Mouse (Mus musculus) heart, adult 11 months (tissue): Measurements from ENCODE around the gene Fryl.

ENCODE experiments used
- DNase-seq: peaks from one replicate; pipeline ENCODE4 v3.0.0; 2022

The Fryl gene

DNA sequence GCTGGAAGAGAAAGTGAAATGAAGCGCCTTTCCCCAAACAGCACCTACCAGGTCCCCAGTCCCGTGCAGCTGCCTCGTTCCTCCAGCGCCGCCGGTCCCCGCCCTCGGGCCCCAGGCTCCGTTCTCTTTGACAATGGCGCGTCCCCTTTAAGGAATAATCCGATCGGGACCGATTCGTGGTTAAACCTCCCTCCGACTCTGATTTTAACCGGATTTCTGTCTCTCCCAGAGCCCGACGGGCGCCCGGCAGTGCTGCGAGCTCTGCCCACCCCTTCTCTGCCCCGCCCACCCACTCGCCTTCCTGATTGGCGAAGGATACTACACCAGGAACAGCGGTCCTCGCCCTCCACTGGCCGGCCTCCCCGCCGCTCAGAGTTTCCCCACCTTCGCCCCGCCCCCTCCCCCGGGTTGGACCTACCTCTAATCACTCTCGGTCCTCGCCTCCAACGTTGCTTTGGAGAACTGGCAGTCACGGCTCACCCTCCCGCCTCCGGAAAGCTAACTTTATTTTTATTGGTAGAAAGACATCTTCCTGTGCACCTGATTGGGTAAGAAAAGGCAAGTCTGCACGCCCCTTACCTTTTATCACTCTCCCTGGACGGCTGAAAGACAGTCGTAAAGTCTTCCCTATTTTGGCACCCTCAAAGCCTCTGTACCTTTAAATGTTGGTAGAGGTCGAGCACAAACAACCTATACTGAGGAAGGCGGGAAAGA is at the start of gene Fryl:
Gene Fryl (minus strand): TSS at position 268 of the 714 bp plus-strand sequence.
- DNase-seq = peak; percentile 100

DNA sequence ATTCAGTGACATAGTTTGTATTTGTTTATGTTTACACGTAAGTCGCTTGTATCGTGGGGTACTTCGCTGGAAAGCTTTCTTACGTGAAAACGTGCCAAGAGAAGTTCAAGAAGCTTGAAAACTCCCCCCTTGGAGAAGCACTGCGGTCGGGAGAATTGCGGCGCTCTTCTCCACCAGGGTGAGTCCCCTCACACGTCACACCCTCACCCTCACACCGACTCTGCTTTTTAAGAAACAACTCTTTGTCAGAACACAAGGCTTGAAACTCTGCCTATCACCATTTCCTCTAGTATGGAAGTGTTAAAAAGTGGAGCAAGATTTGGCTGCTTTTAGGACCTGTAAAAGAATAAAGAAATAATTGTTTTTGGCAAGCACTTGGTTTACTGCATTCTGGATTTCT is 48.1 kb upstream of the Fryl start:
- DNase-seq = peak; percentile 48

DNA sequence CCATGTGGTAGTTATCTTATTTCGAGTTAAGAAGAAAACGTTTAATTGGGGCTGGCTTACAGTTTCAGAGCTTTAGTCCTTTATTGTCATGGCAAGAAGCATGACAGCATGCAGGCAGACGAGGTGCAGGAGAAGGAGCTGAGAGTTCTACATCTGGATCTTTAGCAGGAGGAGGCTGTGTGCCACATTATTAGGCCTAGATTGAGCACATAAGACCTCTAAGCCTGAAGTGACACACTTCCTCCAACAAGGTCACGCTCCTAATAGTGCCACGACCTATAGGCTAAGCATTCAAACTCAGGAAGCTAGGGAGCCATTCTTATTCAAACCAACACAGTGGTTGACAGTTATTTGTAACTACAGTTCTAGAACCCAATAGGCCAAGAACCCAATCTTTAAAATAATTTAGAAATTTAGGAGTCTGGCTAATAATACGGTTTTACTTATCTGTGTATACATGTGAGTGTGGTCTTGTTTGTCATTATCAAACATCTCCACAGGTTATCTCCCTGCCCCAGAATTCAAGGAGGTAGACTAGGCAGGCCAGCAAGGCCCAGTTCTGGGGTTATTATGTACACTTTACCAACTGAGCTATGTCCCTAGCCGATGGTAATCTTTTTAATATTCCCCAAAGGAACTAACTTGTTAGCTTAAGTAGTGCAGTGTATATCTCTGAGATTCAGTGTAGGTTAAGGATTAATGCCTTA is 45.3 kb upstream of the Fryl start:
- DNase-seq = peak; percentile 80

DNA sequence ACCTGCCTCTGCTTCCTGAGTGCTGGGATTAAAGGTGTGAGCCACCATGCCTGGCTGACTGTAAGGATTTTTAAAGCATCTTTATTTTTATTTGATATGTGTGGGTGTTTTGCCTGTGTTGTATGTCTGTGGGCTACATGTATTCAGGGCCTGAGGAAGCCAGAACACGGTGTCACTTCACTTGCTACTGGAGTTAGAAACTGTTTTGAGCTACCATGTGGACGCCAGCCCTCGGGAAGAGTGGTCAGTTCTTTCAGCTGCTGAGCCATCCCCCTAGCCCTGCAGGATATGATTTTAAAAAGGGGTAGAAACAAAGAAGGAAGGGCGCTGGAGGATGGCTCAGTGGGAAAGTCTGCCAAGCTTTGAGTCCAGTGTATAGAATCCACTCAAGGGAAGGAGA is 39.5 kb upstream of the Fryl start:
- DNase-seq = peak; percentile 55

DNA sequence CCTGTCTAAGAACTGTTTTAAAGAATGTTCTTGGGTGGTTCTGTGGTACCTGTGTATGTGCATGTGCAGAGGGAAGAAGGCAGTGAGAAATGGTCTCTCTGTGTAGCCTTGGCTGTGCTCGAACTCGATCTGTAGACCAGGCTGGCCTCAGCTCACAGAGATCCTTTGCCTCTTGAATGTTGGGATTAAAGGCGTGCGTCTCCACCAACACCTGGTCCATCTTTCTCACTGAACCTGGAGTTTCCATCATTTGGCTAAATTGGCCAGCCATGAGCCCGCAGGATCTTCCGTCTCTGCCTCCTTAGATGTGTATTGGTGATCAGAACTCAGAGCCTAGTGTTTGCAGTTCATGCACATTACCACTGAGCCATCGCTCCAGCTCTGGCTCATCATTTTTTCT is 38.6 kb upstream of the Fryl start:
- peak; percentile 83 for DNase-seq

DNA sequence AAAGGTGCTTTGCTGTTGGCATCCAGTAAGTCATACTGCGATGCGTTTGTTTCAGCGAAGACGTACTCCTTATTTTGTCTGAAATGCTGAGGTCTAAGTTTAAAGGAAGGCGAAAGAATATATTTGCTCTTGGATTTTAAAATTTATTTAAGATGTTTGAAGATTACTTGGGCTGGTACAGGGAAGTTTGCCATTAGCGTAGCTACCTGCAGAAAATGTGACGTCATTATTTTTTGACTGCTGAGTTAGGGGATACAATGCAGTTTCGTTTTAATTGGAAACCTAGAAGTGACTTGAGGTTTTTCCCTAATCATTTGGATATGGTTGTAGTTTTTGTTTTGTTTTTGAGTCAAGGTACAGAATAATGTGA is 37.0 kb upstream of the Fryl start:
- DNase-seq = peak; percentile 1

DNA sequence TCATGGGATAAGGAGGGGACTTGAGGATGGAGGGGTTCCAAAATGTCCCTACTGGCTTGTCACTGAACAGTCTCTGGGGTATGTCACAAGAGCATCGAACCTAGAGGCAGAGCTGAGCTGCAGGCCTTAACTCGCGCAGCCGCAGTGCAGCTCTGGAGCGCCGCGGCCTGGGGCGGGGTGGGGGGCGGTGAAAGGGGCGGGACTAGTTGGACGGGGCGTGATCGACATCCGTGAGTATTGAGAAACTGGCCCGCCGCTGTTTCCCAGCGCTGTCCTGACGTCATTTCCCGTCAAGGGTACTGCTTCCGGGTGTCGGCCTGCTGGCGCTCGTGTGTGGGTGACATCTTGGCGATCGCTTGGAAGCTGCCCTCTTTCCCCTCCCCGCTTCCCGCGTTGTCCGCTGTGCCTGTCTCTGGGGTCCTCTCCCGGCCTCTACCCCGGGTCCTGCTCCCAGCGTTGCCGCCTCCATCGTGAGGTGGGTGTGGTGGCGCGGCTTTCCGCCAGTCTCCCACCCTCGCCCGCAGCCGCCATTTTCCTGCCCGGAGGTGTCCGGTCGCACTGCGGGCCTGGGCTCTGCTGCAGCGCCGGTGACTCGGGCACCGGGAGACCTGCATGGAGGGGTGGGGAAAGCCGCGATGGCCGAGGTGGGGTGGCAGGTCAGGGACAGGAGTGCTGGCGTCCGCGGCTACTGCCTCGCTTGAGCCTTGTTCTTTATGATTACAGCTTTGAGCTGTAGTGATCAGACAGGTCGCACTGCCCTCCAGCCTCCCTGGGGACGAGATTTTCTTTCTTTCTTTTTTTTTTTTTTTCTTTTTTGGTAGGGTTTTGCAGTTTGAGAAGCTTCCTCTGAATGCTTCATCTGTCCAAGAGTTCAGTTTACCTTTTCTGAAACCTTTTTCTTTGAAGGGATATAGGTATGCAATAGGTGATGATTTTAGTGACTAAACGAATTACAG is 36.4 kb upstream of the Fryl start, which contains the start of gene Ociad1:
Gene Ociad1 (plus strand): TSS at position 283 of the 956 bp plus-strand sequence.
- DNase-seq = peak; percentile 99

DNA sequence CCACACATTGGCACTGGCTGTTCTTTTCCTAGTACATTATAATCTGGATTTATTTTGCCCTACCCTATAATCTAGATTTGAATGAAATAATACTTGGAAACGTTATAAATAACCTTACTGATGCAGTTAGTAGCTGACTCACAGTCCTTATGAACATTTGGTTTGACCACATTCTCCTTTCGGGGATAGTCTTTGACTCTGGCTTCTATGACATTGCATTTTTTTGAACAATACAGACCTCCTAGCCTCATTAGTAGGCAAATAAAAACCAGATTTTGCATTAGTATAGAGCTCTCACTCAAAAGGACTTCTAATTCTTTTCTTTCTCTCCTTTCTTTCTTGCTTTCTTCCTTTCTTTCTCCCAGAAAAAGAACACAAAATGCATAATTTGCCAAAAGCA is 33.5 kb upstream of the Fryl start:
- no peak for DNase-seq

DNA sequence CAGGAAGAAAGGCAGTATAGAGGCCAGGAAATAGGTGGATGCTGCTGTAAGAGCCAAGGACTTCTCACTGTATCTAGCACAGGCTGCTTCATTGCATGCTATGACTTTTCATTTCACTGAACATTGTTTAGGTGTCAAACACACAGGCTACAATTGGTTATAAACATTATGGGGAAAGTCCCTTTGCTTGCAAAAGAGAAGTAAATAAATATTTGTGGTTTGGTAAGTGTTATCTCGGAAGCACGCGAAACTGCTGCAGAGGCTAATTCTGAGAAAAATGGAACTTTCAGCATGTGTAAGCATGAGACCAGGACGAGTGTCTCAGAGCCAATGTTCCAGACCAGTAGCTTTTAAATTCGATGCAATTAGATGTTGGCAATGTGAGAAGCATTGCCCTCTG is 30.2 kb upstream of the Fryl start:
- no peak for DNase-seq

DNA sequence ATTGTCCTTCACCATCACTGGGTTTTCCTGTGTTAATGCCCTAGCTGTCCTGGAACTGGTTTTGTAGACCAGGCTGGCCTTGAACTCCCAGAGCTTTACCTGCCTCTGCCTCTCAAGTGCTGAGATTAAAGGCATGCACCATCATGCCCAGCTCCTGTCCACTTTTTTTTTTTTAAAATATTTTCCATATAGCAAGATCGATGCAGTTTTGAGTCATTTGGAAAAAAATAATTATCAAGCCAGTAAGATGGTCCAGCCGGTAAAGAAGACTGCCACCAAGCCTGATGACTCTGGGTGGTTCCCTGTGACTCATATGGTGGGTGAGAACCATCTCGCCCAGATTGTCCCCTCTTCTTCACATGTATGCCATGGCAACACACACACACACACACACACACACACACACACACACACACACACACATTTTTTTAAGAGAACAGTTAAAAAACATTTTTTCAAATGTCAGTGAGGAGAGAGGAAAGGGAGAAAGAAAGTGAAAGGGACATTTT is 29.1 kb upstream of the Fryl start:
- DNase-seq = no peak

DNA sequence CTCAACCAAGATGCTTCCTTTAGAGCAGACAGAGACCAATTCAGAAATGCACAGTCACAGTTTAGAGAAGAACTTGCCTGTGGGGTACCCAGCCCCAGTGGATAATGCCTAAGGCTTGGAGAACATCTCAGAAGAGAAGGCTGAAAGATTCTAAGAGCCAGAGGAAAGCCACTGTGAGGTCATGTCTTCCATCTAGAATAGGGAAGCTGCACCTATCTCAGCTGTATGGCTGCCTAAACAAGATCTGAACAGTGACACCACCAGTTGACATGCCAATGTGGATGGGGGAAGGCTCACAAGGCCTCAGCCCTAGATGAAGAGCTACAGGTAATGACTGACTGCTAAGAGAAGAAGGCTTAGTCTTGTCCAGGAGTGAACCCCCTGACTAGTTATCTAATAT is 27.6 kb upstream of the Fryl start:
- peak; percentile 66 for DNase-seq

DNA sequence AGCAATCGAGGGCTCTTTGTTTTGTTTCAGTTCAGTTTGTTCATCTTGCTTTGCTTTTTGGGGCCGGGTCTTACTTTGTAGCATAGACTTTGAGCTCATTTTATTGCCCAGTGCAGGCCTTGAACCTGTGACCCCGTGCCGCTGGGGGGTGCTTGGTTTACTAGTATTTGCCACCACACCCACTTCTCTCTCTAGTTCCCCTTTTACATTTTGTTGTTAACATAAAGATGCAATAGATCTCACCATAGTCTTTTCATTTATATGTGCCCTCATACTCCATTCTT is 24.1 kb upstream of the Fryl start:
- DNase-seq = peak; percentile 64

DNA sequence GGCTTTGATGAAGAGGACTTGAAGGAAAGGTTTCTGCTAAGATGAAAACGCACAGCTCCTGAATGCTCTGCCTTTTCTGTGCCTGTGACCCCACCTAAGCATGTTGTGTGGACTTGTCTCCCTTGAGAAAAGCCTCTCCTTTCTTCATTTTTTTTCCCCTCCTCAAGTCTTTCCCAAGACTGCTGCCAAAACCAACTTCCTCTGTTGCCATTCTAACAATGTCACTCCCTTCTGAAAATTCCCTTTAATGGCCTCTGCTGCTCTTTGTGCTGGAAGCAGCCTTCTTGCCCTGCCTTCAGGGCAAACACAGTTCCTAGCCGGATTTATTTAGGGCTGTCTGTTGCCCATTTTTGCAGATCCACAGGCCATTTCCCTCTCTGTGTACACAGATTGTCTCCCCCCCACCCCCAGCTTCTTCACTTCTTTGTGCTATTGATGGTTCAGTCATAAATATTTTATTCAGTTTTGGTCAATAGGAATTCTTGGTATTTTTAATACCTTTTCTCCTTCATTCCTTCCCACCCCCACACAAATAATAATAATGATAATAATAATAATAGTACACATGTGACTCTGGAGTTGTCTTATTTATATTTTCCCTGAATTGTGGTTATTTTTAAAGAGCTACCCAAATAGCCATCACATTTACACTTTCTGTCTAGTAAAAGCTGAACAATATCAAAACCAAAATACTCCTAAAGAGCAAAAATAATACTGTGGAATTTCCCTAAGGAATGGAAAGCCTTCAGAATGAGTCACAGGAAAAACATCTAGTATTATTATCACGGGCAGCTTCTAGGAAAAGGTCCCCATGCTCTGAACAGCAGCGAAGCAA is 23.5 kb upstream of the Fryl start:
- peak; percentile 90 for DNase-seq

DNA sequence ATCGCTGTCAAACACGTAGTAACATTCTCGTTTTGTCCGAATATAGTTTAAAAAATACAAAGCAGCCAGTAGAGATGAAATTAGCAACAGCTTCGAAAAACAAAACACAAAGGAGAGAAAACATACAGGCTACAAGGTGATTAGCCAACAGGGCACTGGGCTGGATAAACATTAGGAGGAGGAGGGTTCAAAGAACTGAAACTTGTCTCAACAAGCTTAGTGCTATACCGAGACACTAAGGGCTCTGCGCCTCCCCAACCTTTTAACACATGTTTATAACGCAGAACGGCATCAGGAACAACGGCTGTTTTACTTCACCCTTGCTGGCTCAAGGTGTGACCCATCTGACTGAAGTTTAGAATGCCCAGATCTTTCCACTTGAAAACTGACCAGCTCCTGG is 22.8 kb upstream of the Fryl start:
- no peak for DNase-seq

DNA sequence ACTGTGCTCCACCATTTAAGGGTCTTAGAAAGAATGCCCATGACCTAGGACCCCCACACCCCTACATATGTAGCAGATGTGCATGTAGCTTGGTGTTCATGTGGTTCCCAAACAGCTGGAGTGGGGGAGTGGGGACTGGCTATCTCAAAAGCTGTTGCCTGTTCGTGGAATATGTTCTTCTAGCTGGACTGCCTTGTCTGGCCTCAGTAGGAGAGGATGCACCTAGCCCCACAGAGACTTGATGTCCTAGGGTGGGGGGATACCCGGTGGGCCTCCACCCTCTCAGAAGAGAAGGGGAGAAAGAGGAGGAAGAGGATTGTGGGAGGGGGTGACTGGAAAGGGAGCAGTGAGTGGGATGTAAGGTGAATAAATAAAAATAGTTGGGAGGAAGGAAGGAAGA is 18.5 kb upstream of the Fryl start:
- DNase-seq = peak; percentile 80

DNA sequence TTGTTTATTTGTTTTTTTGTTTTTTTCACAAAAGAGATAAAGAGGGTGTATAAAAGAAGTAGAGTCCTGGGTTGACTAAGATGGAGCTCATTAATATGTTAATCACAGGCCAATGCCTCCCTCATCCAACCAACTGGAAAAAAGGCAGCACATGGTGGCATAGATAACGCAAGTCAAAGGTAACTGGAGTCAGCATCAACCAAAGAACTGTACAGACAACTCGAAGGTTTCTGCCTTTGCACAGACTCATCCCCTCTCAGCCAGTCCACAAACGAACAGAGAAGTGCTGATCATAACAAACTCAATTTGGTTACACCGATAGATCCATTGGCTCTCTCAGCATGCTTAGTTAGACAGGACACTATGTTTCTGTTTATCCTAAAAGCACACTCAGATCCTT is 16.8 kb upstream of the Fryl start:
- peak; percentile 56 for DNase-seq

DNA sequence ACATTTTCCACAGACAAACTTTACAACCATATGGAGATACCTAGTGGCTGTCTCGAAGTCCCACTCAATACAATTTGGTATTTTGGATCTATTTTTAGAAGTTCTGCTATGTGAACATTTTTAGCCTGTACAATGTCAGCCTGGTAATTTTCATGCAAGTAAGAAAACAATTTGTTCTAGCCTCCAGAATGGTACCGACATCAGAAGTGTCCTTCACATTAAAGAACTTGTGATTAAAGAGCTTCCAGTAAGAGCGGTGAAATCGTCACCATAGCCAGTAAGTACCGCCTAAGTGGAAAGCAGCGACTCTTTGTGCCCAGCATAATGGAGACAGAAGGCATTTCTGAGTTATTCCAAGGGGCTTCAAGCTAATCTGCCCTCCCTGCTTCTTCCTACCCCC is 14.2 kb upstream of the Fryl start:
- DNase-seq = no peak

DNA sequence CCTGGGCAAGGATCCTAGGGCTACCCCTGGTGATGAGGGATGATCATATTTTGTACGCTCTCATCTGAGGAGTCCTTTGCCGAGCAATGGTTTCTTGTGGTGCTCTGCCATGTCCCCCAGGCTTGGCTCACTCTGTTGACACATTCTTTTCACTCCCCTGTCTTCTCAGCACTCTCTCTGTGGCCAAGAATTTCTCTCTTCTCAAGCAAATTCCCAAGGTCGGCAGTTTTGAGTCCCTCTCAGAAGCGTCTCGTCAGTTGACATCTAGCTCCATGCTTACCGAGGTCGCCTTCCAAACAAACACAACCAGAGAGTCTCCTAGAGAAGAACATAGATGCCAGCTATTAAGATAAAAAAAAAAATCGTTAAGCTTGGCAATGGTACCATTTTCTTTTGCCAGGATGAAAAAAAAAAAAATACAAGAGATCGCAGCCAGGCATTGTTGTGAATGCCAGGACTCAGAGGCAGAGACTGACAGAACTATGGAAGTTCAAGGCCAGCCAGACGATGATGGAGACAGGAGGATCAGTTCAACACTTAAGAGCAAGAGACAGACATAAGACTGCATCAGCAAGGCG is 12.3 kb upstream of the Fryl start:
- no peak for DNase-seq

DNA sequence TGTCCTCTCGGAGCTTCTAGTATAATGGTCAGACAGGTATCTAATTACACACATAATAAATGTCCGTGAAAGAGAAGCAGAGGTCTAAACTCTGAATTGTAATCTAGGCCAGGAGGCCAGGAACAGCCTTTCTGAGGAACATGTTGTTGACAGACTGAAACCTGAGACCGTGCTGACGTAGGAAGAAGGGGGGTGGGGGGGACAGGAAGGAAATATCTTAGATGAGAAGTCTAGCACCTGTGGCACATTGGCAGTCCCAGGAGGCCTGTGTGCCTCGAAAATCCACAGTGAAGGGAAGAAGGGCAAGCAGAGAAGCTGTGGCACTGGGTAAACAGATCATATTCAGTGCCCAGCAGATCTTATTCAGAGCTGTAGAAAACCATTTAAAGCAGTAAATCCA is 9.0 kb upstream of the Fryl start:
- DNase-seq = no peak

DNA sequence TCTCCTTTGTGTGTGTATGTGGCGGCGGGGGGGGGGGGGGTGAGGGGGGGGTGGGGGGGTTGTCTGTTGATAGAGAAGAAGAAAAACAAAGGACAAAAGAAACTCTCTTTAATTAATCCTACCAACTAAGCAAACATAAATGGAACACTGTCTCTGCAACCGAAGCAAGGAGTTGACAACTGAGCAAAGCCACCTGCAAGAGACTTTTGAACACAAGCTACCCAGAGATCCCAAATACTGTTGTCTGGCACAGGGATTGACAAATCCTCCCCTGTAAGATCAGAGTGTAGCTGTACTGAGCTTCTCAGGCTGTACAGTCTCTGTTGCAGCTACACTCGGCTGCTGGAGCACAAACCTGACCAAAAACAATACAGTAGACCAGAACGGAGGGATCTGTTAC is 7.7 kb upstream of the Fryl start:
- DNase-seq = no peak

DNA sequence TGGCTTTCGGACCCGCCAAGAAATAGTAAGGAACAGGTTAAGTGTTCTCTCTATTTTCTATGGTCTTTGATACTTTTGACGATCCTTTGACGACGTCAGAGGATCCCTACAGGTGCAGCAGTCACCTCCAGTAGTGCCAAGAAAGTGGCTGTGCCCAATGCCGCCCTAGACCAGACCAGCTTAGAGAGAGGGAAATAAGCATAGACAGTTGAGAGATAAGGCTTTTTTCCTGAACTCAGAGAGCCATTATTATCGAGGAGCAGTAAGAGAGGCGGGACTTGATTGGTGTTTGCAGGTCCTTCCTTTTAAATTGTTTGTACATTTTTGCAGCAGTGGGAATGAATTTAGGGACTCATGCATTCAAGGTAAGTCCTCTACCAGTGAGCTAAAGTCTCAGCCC is 1.3 kb upstream of the Fryl start:
- DNase-seq = no peak

DNA sequence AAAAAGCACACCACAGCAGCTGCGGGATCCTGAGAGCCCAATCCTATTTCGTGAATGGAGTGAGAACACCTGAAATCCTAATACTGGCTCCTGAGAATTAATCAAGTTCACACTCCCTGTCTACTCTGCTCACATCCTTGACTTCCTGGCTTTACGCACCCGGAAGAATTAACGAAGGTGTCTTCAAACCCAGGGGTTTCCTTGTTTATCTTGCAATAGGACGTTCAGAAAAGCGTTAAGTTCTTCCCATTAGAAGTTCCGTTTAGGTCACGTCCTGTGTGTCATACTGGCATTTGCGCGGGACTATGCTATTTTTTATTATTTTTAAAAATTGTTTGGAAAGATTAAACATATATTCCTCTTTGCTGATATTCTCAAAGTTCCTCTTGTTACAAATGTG is 677 bp upstream of the Fryl start:
- DNase-seq = no peak
